Mouse (Mus musculus) myocyte (in vitro differentiated cells): Measurements from ENCODE around the gene Spock1.

Experiments
- E2F4 ChIP-seq: IDR thresholded peaks from one replicate; pipeline ENCODE4 v1.6.1; 2011; ENCODE audit warnings: mild to moderate bottlenecking, control low read depth, moderate library complexity; ENCODE audit not compliant: insufficient read depth
- MAX ChIP-seq: IDR thresholded peaks from one replicate; pipeline ENCODE4 v1.6.1; 2011; ENCODE audit warnings: low read depth, mild to moderate bottlenecking, control low read depth
- MYOG ChIP-seq, 3 experiments: IDR thresholded peaks; one replicate each; pipeline ENCODE4 v1.6.1; 2011; ENCODE audit warnings: control low read depth in 2 of 3, low read depth in 2 of 3, mild to moderate bottlenecking in 2 of 3; ENCODE audit not compliant: insufficient read length in 2 of 3, control insufficient read depth in 1 of 3, insufficient read depth in 1 of 3
- POLR2A ChIP-seq: IDR thresholded peaks from one replicate; pipeline ENCODE4 v1.6.1; 2011; ENCODE audit warnings: low read depth, mild to moderate bottlenecking, control low read depth, moderate library complexity; ENCODE audit not compliant: insufficient read length
- REST ChIP-seq: IDR thresholded peaks from one replicate; pipeline ENCODE4 v1.6.1; 2011; ENCODE audit warnings: mild to moderate bottlenecking, control low read depth, moderate library complexity; ENCODE audit not compliant: insufficient read depth, insufficient read length
- TCF12 ChIP-seq: IDR thresholded peaks from one replicate; pipeline ENCODE4 v1.6.1; 2011; ENCODE audit warnings: mild to moderate bottlenecking, control low read depth; ENCODE audit not compliant: poor library complexity, insufficient read depth, severe bottlenecking
- USF1 ChIP-seq: IDR thresholded peaks from one replicate; pipeline ENCODE4 v1.6.1; 2011; ENCODE audit warnings: low read depth, mild to moderate bottlenecking, control low read depth, moderate library complexity

DNA sequence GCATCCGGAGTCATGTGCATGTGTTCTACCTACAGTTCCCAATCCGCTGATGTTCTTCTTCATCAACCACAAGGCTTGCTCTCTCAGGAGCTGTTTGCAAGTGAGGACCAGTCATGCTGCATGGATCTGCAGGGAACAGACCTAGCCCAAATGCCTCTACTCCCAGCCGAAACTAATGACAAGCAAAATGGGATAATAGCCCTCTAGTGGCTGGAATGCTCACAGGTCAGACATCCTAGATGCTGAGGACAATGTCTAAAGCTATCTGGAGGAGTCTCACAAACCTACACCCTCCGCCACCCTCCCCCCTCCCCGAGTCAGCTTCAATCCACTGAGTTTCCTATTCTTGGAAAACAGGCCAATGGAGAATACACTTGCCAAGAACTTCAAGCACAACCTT, 358.4 kb downstream of the Spock1 start:
- TF ChIP-seq POLR2A (no peak), E2F4 (no peak), MAX (no peak), TCF12 (no peak), MYOG (IDR thresholded peaks at IDR 0.05; ENCODE audit: control insufficient read depth in 1 of 3, insufficient read depth in 1 of 3, insufficient read length in 2 of 3, low read depth in 2 of 3) (no peak), REST (no peak), USF1 (no peak)
